Mouse (Mus musculus): ENCODE results near the gene Gm8247.
"Not testable (repeated sequence)": the region's sequence is repeated elsewhere in the genome, so short reads cannot be mapped to it uniquely, and the experiment has no call there.

Gene Gm8247

DNA sequence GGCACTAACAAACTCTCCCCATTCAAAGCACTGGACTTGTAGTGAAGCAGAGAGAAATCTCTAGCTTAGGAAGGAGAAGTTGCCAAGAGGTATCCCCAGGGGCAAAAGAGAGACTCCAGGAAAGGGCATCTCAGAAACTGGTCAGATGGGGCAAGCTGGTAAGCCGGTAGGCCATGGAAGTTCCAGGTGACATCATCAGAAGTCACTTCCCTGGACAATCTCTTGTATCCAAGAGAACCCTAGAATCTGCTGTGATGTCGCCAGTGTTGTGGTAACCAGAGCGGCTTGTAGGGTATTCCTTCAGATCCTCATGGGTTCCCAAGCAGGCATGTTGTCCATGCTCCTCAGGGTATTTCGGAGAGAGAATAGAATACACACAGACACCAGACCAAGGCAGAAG lies at the start of gene Gm8247:
Gm8247 (plus strand) TSS at position 301 of the 400 bp plus-strand sequence.
- DNase-seq (ENCODE audit: extremely low read depth, insufficient read length, low spot score), result not testable (repeated sequence)

DNA sequence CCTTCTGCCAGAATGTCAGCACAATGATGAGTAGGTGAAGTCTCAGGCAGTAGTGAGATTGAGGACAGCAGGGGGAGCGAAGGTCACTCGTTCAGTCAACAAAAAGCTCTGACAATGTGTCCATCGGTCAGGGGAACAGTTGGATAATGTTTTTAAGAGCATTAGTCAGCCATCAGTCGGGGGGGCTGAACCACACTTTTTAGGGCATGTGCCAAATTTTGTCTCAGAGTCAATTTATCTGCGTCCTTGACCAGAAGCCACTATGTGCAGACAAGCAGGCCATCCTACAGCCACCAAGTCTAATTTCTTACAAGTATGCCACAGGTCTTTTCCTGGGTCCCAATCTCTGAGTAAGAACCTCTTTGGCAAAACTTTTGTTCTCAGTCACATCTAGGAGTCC lies 35.0 kb upstream of the Gm8247 start:
- not testable (repeated sequence) for DNase-seq (ENCODE audit: extremely low read depth, insufficient read length, low spot score)

DNA sequence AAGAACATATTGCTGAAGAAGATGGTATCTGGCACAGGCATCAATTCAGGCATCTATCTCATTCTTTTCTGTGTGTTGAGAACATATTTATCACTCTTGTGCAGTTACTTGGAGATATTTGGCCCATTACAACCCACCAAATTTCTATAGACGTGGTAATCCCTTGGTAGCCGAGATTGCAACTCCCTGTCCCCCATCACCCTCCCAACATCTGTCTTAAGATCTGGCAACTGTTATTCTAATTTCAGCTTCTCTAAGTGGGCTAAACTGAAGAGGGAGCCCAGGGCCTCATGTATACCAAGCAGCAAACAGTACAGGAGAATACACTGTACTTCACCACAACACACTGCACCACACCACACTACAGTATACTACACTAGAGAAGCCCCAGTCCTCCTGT lies 8.8 kb downstream of the Gm8247 start:
- not testable (repeated sequence) for DNase-seq (ENCODE audit: extremely low read depth, insufficient read length, low spot score)

DNA sequence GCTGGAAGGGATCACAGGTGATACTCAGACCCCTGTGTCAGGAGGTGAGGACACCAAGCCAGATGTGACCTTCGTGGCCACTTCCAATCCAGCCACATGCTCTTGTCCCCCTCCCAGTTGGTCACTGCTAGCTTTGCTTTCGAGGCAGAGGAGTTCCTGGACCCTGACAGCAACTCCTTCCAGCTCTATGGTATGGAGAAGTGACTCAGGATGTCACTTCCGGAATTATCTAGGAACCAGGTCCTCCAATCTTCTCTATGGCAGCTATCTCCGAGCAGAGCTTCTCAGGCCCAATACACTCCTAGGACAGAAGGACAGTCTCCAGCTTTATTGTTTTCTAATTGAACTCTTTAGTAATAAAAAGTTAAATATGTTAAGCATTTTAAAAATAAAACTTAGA lies 44.8 kb downstream of the Gm8247 start, which contains the start of gene Gm5624:
Gm5624 (minus strand) TSS at position 202 of the 400 bp plus-strand sequence.
- not testable (repeated sequence) for DNase-seq (ENCODE audit: extremely low read depth, insufficient read length, low spot score)
